Mouse (Mus musculus) bone marrow, adult 2 months (tissue): Measurements from ENCODE around the gene Rnasek. TPM values are rescaled to one million over a fixed set of nuclear protein-coding genes. Genes with fewer than 3 reads are reported as not detected.

Experiments used
- H3K27ac ChIP-seq: fragments of 200-500 bp; 2 replicates; pipeline ENCODE4 v1.5.1; 2012; ENCODE audit warnings: low read depth, mild to moderate bottlenecking, control low read depth, inconsistent platforms, low read length; ENCODE audit not compliant: control insufficient read depth, poor library complexity, insufficient read depth
- H3K4me1 ChIP-seq: fragments of 200-500 bp; 2 replicates; pipeline ENCODE4 v1.6.1; 2011; ENCODE audit warnings: low read length; ENCODE audit not compliant: control insufficient read depth, insufficient read depth
- H3K4me3 ChIP-seq: fragments of 200-500 bp; replicated peaks from 2 replicates; pipeline ENCODE3; 2011; ENCODE audit warnings: mild to moderate bottlenecking, low read depth, low read length, control low read depth; ENCODE audit not compliant: control insufficient read depth
- CTCF ChIP-seq: fragments of 200-500 bp; IDR thresholded peaks from 2 replicates; pipeline ENCODE4 v1.5.1; 2011; ENCODE audit warnings: low read length, control low read depth; ENCODE audit not compliant: control insufficient read depth, insufficient read depth
- POLR2A ChIP-seq: fragments of 200-500 bp; IDR thresholded peaks from 2 replicates; pipeline ENCODE4 v1.6.1; 2011; ENCODE audit warnings: low read depth, mild to moderate bottlenecking, control low read depth, low read length, borderline replicate concordance; ENCODE audit not compliant: control insufficient read depth
- WGBS: fragments of 180-500 bp; shearing (Covaris S2); methylation state at CpG from one replicate; pipeline ENCODE4 v1.1.7; 2018; 5-methylcytosine and 5-hydroxymethylcytosine counted together
- polyA plus RNA-seq: library from polyadenylated mRNA; stranded (reverse); fragments of >200 nt; gene quantifications from 2 replicates; pipeline ENCODE4 v1.2.4, GENCODE M21; 2011; ENCODE audit warnings: low replicate concordance; ENCODE audit not compliant: missing spikeins, insufficient read depth, insufficient read length

The Rnasek gene
- polyA plus RNA-seq, 1 experiment, result 167 TPM

DNA sequence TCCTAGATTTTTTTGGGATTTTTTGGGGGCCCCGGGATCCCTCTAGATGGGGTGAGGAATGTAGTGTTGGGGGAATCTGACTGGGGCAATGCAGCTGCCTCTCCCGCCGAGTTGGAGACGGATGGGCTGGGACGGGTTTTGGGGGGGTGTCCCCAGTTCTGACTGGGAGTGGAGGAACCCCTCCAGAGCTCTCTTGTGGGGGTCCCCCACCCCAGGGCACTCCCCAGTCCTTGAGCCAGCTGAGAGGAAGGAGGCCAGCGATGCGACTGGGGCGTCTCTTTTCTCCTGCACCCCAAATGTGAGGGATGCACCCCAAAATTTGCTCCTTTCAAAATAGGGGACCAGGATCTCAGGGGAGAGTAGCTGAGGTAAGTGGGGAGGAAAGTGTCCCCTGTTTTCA, 6.6 kb downstream of the Rnasek start:
- H3K4me3 ChIP-seq, result no peak overlapping the region
- H3K4me1 ChIP-seq, result peaks cover 3% of the 10 kb centered on the region; the same call in 1 of the 2 replicates
- H3K27ac ChIP-seq, result no peak overlapping the region
- 70% methylated on average over 8 of the region's 8 CpGs for WGBS
- TF ChIP-seq CTCF (no peak), POLR2A (no peak)

DNA sequence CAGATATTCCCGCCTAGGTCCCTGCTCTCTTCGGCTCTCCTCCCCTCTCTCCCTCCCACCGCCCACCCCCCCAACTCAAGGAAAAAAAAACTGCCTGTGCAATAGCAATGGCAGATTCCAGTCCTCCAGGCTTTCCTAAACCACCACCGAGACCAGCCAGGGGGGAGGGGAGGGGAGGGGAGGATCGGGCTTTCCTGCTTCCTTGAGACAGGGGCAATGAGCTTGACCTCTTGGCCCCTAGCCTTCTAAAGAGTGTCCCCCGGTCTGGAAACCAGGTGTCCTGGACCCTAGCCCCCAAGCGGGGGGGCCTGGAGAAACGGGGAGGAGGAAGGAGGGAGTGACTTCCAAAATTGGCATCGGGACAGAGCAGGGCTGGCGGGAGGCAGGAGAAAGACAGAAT, 7.1 kb downstream of the Rnasek start:
- TF ChIP-seq POLR2A (no peak), CTCF (no peak)
- 48% methylated on average over 10 of the region's 10 CpGs for WGBS
- H3K4me1 ChIP-seq, result peaks cover 3% of the 10 kb centered on the region; the same call in 1 of the 2 replicates
- H3K27ac ChIP-seq, result no peak overlapping the region
- H3K4me3 ChIP-seq, result no peak overlapping the region

DNA sequence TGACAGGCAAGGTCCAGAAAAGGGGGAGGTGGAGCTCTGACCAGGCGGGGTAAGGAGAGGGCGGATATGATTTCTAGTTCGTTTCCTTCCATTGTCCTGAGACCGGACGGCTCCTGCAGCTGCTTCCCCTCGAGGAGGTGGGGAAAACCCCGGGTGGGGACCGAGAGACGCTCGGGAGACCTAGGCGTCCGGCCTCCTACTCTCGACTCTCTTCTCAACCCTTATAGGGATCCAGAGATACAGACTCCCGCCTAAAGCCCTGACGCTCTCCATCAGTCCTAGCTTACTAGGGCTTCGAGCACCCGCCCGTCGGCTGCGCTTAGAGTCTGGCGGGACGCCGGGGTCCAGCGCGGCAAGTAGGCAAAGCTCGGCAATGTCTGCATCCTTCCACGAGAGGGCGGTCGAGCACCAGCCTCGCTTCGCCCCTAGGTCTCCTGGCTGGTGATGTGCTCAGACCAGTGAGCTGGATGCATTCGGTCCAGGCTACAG, 9.4 kb downstream of the Rnasek start:
- TF ChIP-seq CTCF (peak; percentile 99), POLR2A (no peak; the same call in 1 of the 2 replicates)
- Histone ChIP-seq H3K4me3 (no peak overlapping the region), H3K4me1 (no peaks in the 10 kb centered on the region; the same call in 1 of the 2 replicates), H3K27ac (no peak overlapping the region; the same call in 1 of the 2 replicates)
- WGBS, result under 1% methylated on average over 32 of the region's 32 CpGs

DNA sequence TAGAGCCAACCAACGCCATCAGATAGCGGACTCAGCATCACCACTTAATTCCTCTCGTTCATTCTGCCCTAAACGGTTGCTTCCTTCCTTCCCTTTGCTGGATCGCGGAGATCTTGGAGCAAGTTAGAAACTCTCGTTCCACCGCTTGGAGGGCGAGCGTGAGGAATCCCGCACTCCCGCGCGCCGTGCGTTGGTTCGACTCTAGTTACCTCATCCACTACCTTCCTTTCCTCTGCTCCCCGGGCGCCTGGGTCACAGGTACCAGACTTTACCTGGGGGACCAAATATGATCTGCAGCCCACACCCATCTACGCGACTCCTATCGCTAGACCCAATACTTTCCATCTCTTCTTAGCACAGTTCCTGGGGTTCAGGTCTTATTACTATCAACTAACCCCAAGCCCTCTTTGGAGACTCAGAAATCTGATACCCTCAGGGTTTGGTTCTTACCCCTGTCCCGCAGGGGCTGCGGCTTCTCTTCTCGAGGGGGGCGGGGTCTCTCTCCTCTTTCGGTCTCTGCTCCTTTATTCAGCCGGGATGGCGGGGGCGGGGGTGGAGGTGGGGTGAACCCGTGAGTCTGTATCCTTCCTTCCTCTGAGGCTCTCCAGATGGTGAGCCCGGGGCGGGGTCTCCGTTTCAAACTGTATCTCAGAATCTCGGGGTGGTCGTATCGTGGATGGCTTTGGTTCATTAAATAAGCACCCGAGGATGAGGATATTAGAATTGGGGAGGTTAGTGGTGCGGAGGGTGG, 10.2 kb downstream of the Rnasek start, which contains the start of gene Bcl6b:
Gene Bcl6b (minus strand): TSS at position 539 of the 751 bp plus-strand sequence.
- peak within 1 kb of the TSS; percentile 23; the same call in 1 of the 2 replicates for H3K27ac ChIP-seq
- peak within 1 kb of the TSS; percentile 33 for H3K4me3 ChIP-seq
- WGBS, result 2% methylated on average over 39 of the region's 39 CpGs
- H3K4me1 ChIP-seq, result no peaks in the 10 kb centered on the region; the same call in 1 of the 2 replicates
- TF ChIP-seq POLR2A, result no peak
- TF ChIP-seq CTCF, result no peak

DNA sequence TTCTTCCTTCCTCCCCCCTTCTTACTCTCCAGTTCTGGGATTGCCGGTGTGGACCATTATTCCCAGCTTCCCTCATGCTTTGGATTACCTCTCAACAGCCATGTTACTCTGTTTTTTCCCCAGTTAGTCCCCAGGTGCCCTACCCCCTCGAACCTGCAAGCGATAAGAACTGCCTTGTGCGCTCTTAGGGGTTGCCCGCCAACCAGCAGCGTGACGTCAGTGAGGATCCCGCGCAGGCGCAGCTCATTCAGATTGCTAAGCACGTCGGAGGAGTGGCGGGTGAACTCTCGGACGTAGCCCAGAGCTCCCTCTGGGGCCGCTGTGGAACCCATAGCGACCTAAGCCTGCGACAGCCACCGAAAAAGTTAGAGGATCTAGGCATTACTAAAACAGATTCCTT, 10.8 kb downstream of the Rnasek start:
- 2% methylated on average over 19 of the region's 19 CpGs for WGBS
- no peaks in the 10 kb centered on the region; the same call in 1 of the 2 replicates for H3K4me1 ChIP-seq
- H3K27ac ChIP-seq, result peak overlapping the region; percentile 23; the same call in 1 of the 2 replicates
- H3K4me3 ChIP-seq, result peak overlapping the region; percentile 33
- TF ChIP-seq CTCF (no peak), POLR2A (peak; percentile 38; the same call in 1 of the 2 replicates)

DNA sequence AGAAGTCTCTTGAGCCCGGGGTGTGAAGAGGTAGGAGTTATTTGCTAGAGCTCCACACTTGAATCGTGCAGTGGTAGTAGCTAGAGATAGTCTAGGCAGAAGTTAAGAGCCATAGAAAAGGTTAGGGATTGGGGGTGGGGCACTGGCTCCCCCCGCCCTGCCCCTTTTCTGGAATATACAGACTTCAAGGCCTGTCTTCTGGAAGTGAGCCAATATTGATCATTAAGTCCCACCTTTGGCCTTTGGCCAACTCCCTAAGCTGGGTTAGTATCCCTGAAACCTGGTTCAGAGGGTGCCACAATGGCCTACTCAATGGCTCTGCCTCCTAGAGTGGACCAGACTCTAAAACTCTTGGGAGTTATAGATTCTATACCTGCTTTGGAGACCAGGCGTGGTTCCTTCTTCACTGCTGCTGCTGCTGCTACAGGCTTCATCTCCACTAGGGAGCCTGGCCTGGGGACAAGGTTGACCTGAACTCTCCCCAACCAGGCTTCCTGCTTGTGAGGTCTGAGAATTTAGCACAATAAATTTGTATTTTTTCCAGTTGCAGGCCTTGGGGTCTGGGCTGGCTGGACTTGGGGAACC, 11.9 kb downstream of the Rnasek start:
- Histone ChIP-seq H3K4me3 (no peak overlapping the region), H3K4me1 (peaks cover 2% of the 10 kb centered on the region; the same call in 1 of the 2 replicates), H3K27ac (no peak overlapping the region)
- no peak for TF ChIP-seq CTCF
- TF ChIP-seq POLR2A, result no peak
- 77% methylated on average over 4 of the region's 4 CpGs for WGBS

DNA sequence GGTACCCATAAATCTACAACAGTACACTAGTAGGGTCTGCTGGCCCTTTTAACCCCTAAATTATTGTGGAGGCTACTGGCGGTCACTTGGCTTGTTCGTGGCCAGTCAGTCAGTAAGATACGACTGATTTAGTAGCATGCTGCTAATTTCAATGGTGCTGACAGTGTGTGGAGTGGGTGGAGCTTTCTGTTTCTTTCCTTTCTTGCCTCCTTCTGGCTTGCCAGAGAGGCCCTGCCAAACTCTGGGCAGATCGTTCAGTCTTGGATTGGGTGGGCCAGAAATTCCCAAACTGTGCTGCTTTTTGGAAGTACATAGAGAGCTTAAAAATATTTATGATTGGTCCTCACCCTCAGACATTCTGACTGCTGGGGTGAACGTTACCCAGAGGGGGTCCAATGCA, 12.5 kb downstream of the Rnasek start:
- H3K27ac ChIP-seq, result no peak overlapping the region
- WGBS, result 63% methylated on average over 5 of the region's 5 CpGs
- H3K4me1 ChIP-seq, result peaks cover 2% of the 10 kb centered on the region; the same call in 1 of the 2 replicates
- no peak overlapping the region for H3K4me3 ChIP-seq
- TF ChIP-seq CTCF, result no peak
- no peak for TF ChIP-seq POLR2A

DNA sequence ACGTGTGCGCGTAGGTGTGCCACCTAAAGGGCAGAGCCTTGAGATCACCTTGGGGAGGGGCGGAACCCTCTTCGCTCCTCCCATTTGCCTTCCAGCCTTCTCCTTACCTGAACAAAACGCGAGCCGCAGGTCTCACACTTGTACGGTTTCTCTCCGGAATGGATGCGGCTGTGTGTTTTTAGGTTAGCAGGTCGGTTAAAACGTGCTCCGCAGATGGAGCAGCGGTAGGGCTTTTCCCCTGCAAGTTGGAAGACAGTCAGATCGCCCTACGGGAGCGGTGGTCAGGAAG, 13.1 kb downstream of the Rnasek start:
- peaks cover 2% of the 10 kb centered on the region; the same call in 1 of the 2 replicates for H3K4me1 ChIP-seq
- TF ChIP-seq CTCF (no peak), POLR2A (no peak)
- no peak overlapping the region for H3K27ac ChIP-seq
- 66% methylated on average over 18 of the region's 18 CpGs for WGBS
- H3K4me3 ChIP-seq, result no peak overlapping the region
